Mouse (Mus musculus): ENCODE results near the gene Wrap53. TPM values are rescaled to one million over a fixed set of nuclear protein-coding genes. Genes with fewer than 3 reads are reported as not detected.

Wrap53 gene
- polyA plus RNA-seq, 1 experiment from 2014 or later: 26.9 TPM

DNA sequence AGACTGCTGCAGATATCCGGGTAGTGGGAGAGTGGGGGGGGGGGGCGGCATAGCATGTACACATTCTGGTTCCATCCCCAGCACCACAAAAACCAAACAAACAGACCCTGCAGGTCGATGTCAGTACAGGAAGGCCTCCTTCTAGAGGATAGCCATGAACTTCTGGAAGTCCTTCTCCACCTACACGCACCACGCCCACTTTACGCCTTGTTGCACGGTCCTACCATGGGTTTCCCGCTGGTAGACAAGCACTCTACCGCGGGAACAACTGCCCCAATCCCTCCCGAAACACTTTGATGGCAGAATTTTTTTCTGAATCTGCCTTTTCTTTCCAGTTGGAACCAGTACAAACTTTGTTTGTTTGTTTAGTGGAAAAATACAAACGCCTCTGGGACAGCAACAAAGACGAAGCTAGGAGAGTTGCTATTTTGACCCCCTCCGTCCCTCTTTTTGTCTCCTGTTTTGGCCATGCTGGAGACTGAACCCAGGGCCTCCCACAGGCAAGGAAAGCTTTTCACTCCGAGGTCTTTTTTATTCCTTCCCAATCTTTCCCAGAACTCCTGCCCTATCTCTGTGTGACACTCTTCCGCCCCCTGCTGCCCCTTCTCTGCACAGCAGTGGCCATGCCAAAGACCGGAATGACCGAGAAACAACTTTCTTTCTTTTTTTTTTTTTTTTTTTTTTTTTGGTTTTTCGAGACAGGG, 33.6 kb upstream of the Wrap53 start:
- no peaks in the 10 kb centered on the region for H3K36me3 ChIP-seq
- peak overlapping the region; percentile 33 for H3K4me2 ChIP-seq
- peaks cover 3% of the 10 kb centered on the region; the same call in 1 of the 2 replicates for H3K4me1 ChIP-seq
- no peak overlapping the region for H3K27ac ChIP-seq
- no peak overlapping the region for H3K9ac ChIP-seq
- 12% methylated on average over 19 of the region's 19 CpGs for WGBS
- no peaks in the 10 kb centered on the region for H3K27me3 ChIP-seq
- ATAC-seq (ENCODE audit: insufficient number of reproducible peaks, insufficient read depth, low FRiP score, low TSS enrichment, low read depth): no peak
- no peaks in the 10 kb centered on the region for H3K9me3 ChIP-seq
- H3K4me3 ChIP-seq: peak overlapping the region; percentile 1; the same call in 1 of the 2 replicates

DNA sequence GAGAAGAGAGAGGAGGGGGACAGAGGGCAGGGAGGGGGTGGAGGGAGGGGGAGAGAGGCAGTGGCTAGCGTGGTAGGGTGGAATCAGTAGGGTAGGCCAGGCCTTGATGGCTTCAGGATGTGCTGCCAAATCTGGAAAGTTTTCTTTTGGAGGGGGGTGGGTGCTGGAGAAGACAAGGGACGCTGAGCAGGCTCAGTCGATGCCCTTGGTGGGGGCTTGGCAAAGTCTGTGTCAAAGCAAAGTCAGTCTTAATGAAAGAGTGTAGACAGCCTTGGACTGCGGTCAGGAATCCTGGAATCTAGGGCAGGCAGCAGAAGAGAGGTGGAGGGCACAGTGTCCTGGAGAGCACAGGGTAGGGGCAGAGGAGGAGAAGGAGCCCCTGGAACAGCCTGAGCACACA, 30.8 kb upstream of the Wrap53 start:
- Histone ChIP-seq H3K4me2 (no peak overlapping the region; the same call in 1 of the 2 replicates), H3K27ac (no peak overlapping the region), H3K4me1 (peaks cover 8% of the 10 kb centered on the region), H3K9ac (no peak overlapping the region), H3K4me3 (no peak overlapping the region), H3K9me3 (no peaks in the 10 kb centered on the region), H3K27me3 (no peaks in the 10 kb centered on the region), H3K36me3 (no peaks in the 10 kb centered on the region)
- no peak for ATAC-seq (ENCODE audit: insufficient number of reproducible peaks, insufficient read depth, low FRiP score, low TSS enrichment, low read depth)
- 56% methylated on average over 4 of the region's 4 CpGs for WGBS

DNA sequence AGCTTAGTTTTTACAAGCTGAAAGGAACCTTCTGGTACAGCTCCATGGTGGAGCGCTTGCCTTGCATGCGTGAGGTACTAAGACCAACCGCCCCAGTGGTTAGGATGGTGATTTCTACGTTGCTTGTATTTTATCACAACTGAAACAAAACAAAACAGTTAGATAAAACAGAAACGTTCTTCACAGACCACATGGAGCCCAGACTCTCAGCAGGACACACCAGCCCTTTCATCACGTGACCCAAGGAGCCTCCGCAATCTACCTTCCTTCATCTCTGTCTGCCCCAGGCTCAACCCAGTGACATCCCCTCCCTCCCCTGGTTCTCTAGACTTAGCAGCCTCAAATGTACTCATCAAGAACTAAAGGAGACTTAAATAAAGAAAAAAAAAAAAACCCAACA, 29.4 kb upstream of the Wrap53 start:
- ATAC-seq (ENCODE audit: insufficient number of reproducible peaks, insufficient read depth, low FRiP score, low TSS enrichment, low read depth): no peak
- H3K27me3 ChIP-seq: peaks cover 10% of the 10 kb centered on the region
- H3K4me1 ChIP-seq: peaks cover 18% of the 10 kb centered on the region
- no peak overlapping the region for H3K9ac ChIP-seq
- WGBS: 59% methylated on average over 7 of the region's 7 CpGs
- H3K36me3 ChIP-seq: no peaks in the 10 kb centered on the region
- no peak overlapping the region for H3K27ac ChIP-seq
- no peak overlapping the region for H3K4me2 ChIP-seq
- no peak overlapping the region for H3K4me3 ChIP-seq
- H3K9me3 ChIP-seq: no peaks in the 10 kb centered on the region

DNA sequence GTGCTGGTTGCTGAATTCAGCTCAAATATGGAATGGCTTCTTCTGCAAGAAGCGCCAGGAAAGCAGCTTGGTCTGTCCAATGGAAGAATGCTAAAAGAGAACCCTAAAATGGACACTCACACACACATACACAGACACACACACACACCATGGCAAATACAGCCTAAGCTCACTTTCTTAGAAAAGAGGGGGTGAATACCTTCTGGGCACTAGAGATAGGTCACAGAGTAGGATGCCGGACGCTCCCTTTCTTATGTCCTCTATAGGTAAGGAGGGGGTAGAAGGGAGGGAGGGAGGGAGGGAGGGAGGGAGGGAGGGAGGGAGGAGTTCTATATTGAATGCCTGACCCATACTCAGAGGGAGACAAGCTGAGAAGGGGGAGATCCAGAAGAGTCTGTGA, 28.5 kb upstream of the Wrap53 start:
- no peaks in the 10 kb centered on the region for H3K9me3 ChIP-seq
- no peaks in the 10 kb centered on the region for H3K36me3 ChIP-seq
- no peak overlapping the region for H3K27ac ChIP-seq
- H3K4me2 ChIP-seq: no peak overlapping the region
- no peak overlapping the region for H3K4me3 ChIP-seq
- peaks cover 22% of the 10 kb centered on the region for H3K4me1 ChIP-seq
- peaks cover 19% of the 10 kb centered on the region for H3K27me3 ChIP-seq
- no peak for ATAC-seq (ENCODE audit: insufficient number of reproducible peaks, insufficient read depth, low FRiP score, low TSS enrichment, low read depth)
- H3K9ac ChIP-seq: no peak overlapping the region
- WGBS: 94% methylated on average over 3 of the region's 3 CpGs

DNA sequence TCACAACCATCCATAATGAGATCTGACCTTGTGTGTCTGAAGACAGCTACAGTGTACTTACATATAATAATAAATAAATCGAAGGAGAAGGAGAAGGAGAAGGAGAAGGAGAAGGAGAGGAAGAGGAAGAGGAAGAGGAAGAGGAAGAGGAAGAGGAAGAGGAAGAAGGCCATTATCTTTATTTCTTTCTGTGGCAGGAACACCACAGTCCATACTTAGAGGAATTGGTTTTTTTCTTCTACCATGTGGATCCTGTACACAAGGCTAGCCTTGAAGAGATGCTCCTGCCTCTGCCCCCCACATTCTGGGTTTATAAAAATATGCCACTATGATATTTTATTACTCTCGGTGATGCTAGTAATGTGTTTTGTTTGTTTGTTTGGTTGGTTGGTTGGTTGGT, 26.8 kb upstream of the Wrap53 start:
- Histone ChIP-seq H3K4me1 (peaks cover 22% of the 10 kb centered on the region), H3K27ac (no peak overlapping the region), H3K4me3 (no peak overlapping the region), H3K27me3 (peaks cover 26% of the 10 kb centered on the region), H3K9ac (no peak overlapping the region), H3K9me3 (no peaks in the 10 kb centered on the region), H3K36me3 (no peaks in the 10 kb centered on the region), H3K4me2 (no peak overlapping the region)
- ATAC-seq (ENCODE audit: insufficient number of reproducible peaks, insufficient read depth, low FRiP score, low TSS enrichment, low read depth): no peak
- 84% methylated on average over 2 of the region's 2 CpGs for WGBS

DNA sequence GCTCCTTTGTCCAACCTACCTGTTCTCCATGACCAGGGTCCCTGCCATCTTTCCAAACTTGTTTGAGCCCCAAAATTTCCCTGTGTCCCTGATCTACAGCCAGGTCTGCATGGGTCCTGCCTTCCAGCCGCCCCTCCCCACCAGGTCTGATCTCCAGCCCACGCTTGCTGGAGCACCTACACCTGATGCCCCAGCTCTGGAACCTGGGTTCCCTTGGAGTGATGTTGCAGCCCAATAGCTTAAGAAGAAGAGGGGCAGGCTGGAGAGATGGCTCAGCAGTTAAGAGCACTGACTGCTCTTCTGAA, 26.4 kb upstream of the Wrap53 start:
- H3K9ac ChIP-seq: peak overlapping the region; percentile 82
- H3K4me3 ChIP-seq: peak overlapping the region; percentile 62
- WGBS: 47% methylated on average over 2 of the region's 2 CpGs
- H3K9me3 ChIP-seq: no peaks in the 10 kb centered on the region
- peaks cover 26% of the 10 kb centered on the region for H3K27me3 ChIP-seq
- ATAC-seq (ENCODE audit: insufficient number of reproducible peaks, insufficient read depth, low FRiP score, low TSS enrichment, low read depth): no peak
- peak overlapping the region; percentile 100 for H3K4me2 ChIP-seq
- H3K27ac ChIP-seq: peak overlapping the region; percentile 60
- peaks cover 24% of the 10 kb centered on the region for H3K4me1 ChIP-seq
- 0 out of 2 replicates have a peak, but pooled peaks cover 3% of the 10 kb centered on the region for H3K36me3 ChIP-seq

DNA sequence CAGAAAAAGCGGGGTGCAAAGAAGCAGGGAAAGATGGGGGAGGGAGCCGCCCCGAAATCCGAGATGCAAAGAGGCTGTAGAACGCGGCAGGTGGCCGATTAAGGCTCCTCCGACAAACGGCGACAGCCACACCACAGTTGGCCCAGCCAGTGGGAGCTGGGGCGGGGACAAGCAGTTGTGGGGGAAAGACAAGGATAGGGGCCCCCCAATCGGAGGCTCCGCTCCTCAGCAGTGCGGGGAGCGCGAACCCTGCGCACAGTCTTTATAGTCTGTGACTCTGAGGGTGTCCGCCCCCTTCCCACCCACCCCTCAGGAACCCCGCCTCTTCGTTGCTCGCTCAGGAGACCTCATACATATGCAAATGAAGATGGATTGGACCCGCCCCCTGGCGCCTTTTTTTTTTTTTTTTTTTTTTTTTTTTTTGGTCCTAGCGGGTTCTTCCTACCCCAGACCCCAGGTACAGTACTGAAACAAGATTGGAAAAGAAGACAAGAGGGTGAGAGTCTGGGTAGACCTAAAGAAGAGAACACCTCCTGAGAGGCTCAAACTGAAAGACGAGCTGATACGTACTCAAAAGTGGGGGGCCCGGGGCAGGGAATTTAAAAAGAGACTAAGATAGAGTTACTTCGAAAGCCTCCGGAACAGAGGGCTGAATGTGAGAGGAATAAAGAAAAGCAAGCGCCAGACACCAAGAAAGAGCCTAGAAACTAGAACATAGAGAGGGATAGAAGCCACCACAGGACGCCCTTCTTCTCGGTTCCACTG, 25.9 kb upstream of the Wrap53 start, which contains the start of gene Atp1b2:
TSS of gene Atp1b2 (minus strand) at position 217 of the 765 bp plus-strand sequence.
- Histone ChIP-seq H3K36me3 (0 out of 2 replicates have a peak, but pooled peaks cover 5% of the 10 kb centered on the region), H3K4me1 (peaks cover 24% of the 10 kb centered on the region), H3K9ac (peak within 1 kb of the TSS; percentile 82), H3K4me2 (peak within 1 kb of the TSS; percentile 100), H3K4me3 (peak within 1 kb of the TSS; percentile 62), H3K27ac (peak within 1 kb of the TSS; percentile 60), H3K27me3 (peaks cover 26% of the 10 kb centered on the region), H3K9me3 (no peaks in the 10 kb centered on the region)
- 2% methylated on average over 32 of the region's 32 CpGs for WGBS
- peak; percentile 86 for ATAC-seq (ENCODE audit: insufficient number of reproducible peaks, insufficient read depth, low FRiP score, low TSS enrichment, low read depth)

DNA sequence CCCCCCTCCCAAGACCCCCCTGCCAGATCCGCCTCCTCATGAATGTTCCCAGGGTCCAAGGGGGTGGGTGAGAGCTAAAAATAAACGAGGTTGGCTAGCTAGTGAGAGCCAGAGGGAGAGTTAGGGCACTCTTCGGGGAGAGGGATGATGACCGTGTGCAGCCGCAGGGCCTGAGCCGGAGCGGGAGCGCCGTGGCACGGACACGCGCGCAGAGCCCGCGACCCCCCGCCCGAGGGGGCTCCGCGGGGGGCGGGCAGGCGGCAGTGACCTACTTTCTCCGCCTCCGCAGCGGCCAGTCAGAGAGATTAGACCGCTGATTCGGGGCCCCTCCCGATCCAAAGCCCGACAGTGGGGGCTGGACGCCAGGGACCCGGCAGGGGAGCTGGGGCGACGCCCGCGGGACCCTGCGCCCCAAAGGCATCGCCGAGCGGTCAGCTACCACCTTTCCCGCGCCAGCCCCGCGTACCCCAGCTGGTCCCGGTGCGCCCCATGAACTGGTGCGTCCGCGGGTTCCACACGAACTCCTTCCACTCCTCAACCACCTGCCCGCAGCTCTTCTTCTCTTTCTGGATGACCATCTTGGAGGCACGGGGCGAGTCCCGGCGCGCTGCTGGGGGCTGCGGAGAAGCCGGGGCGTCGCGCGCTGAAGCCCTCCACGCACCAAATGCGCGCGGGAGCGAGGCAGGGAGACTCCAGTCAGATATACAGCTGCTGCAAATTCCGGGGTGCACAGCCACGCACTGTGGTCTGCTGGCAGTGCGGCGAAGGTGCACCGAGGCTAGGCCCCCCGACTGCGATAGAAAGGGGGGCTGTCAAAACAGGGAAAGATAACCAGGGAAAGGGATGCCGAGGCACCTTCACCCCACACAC, 25.0 kb upstream of the Wrap53 start:
- Histone ChIP-seq H3K9ac (peak overlapping the region; percentile 82), H3K27me3 (peaks cover 26% of the 10 kb centered on the region), H3K4me1 (peaks cover 33% of the 10 kb centered on the region), H3K36me3 (0 out of 2 replicates have a peak, but pooled peaks cover 5% of the 10 kb centered on the region), H3K9me3 (no peaks in the 10 kb centered on the region), H3K4me3 (peak overlapping the region; percentile 62), H3K4me2 (peak overlapping the region; percentile 100), H3K27ac (peak overlapping the region; percentile 39; the same call in 1 of the 2 replicates)
- under 1% methylated on average over 66 of the region's 73 CpGs for WGBS
- ATAC-seq (ENCODE audit: insufficient number of reproducible peaks, insufficient read depth, low FRiP score, low TSS enrichment, low read depth): peak; percentile 12; the same call in 1 of the 2 replicates

DNA sequence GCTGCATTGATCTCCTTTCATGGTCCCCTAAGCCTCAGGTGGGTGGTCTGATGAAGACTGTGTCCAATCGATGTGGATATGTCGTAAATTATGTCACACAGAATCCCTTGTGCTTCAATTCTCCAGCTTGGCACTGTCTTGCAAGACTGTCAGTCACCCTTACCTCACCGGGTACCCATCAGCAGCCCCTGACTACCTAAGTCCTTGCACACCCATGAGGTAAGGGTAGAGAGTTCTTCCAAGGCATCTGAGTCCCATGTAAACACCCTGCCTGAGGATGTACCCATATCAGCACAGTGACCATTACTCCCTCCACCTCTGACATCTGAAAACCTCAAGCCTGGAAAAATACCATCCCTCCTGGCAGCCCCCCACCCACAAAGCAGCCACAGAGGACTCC, 24.3 kb upstream of the Wrap53 start:
- Histone ChIP-seq H3K9me3 (no peaks in the 10 kb centered on the region), H3K36me3 (0 out of 2 replicates have a peak, but pooled peaks cover 5% of the 10 kb centered on the region), H3K27ac (no peak overlapping the region), H3K4me3 (peak overlapping the region; percentile 62), H3K4me1 (peaks cover 39% of the 10 kb centered on the region), H3K27me3 (peaks cover 26% of the 10 kb centered on the region), H3K9ac (peak overlapping the region; percentile 82), H3K4me2 (peak overlapping the region; percentile 100)
- ATAC-seq (ENCODE audit: insufficient number of reproducible peaks, insufficient read depth, low FRiP score, low TSS enrichment, low read depth): peak; percentile 22; the same call in 1 of the 2 replicates
- WGBS: 56% methylated on average over 3 of the region's 3 CpGs

DNA sequence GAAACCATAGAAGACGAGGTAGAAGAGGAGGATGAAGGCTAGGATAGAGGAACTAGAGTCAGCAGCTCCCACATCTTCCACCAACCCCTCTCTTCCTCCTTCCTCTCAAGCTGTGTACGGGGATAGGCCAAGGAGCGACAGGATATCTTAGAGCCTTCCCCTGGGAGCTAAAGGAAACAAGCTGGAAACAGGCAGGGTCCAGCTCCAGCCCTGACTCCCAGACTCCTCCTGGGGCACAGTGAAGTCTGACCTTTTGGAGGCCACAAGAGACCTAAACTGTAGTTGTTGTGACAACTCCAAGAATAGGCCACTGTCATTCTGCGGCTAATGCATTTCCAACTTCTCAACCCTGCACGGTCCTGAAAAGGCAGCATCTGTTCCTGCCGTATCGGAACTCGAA, 23.5 kb upstream of the Wrap53 start:
- ATAC-seq (ENCODE audit: insufficient number of reproducible peaks, insufficient read depth, low FRiP score, low TSS enrichment, low read depth): no peak
- Histone ChIP-seq H3K27ac (no peak overlapping the region), H3K36me3 (0 out of 2 replicates have a peak, but pooled peaks cover 5% of the 10 kb centered on the region), H3K9me3 (no peaks in the 10 kb centered on the region), H3K4me1 (peaks cover 41% of the 10 kb centered on the region), H3K9ac (no peak overlapping the region), H3K27me3 (peaks cover 26% of the 10 kb centered on the region), H3K4me3 (no peak overlapping the region), H3K4me2 (peak overlapping the region; percentile 100; the same call in 1 of the 2 replicates)
- WGBS: 72% methylated on average over 8 of the region's 8 CpGs

DNA sequence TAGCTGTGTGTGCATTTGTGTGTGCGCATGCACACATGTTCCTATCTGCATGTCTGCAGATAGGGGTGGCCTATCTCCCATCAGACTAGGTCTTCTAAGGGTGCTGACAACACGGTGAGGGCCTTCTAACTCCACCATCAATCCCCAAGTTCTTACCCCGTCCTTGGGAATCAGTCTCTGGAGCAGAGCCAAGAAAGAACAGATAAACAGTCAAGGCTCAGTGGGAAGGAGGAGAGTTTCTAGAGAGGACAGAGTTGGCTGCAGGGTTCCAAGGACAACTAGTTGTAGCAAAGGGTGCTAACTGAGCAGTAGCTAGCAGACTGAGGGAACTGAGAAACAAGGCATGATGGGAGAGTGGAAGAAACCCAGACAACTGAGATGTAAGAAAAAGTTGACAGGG, 21.7 kb upstream of the Wrap53 start:
- H3K27ac ChIP-seq: no peak overlapping the region
- no peak for ATAC-seq (ENCODE audit: insufficient number of reproducible peaks, insufficient read depth, low FRiP score, low TSS enrichment, low read depth)

More for the DNA sequence above, 21.7 kb upstream of the Wrap53 start:
- 73% methylated on average over 3 of the region's 3 CpGs for WGBS
- 0 out of 2 replicates have a peak, but pooled peaks cover 5% of the 10 kb centered on the region for H3K36me3 ChIP-seq
- H3K9ac ChIP-seq: no peak overlapping the region
- H3K4me2 ChIP-seq: no peak overlapping the region
- H3K4me1 ChIP-seq: peaks cover 41% of the 10 kb centered on the region
- H3K4me3 ChIP-seq: no peak overlapping the region
- no peaks in the 10 kb centered on the region for H3K9me3 ChIP-seq
- H3K27me3 ChIP-seq: peaks cover 26% of the 10 kb centered on the region
